Mouse (Mus musculus): ENCODE measurements around the gene Btd. TPM values are rescaled to one million over a fixed set of nuclear protein-coding genes. Genes with fewer than 3 reads are reported as not detected.
A peak's percentile ranks its signal among the peaks of the same experiment; 100 is the strongest.
"Not testable (repeated sequence)": the region's sequence is repeated elsewhere in the genome, so short reads cannot be mapped to it uniquely, and the experiment has no call there.

The Btd gene
- 15.7 and 19.6 TPM in 2 replicates for polyA plus RNA-seq (2012; rRNA removed)

- 0 out of 2 replicates have a peak, but pooled peaks cover 1% of the 10 kb centered on the region for H3K4me1 ChIP-seq (ENCODE audit: control insufficient read depth, insufficient read depth, low read length)
- peak within 1 kb of the TSS; percentile 32; the same call in 1 of the 2 replicates for H3K27ac ChIP-seq (ENCODE audit: insufficient read depth, low read length)
- peak within 1 kb of the TSS; percentile 73 for H3K4me3 ChIP-seq (ENCODE audit: insufficient read depth, low read length)
- TF ChIP-seq CTCF (IDR thresholded peaks at IDR 0.05; ENCODE audit: extremely low read depth, insufficient read depth, low read length) (no peak), POLR2A (IDR thresholded peaks at IDR 0.05; ENCODE audit: extremely low read depth, insufficient read depth, low read length) (peak; percentile 79)
These were observed at the start of gene Btd, which contains the start of gene Hacl1 for GRCm38 (mm10) chr14:31640890-31641505. Btd (plus strand) TSS chr14:31641028. Hacl1 (minus strand) TSS chr14:31641286.

GRCm38 (mm10) chr14:31591243-31591642 is 49.6 kb upstream of the Btd start, which contains the start of gene Colq:
Colq (minus strand) TSS chr14:31591343.
- Histone ChIP-seq H3K27ac (ENCODE audit: insufficient read depth, low read length) (no peak within 1 kb of the TSS), H3K4me3 (ENCODE audit: insufficient read depth, low read length) (no peak within 1 kb of the TSS), H3K4me1 (ENCODE audit: control insufficient read depth, insufficient read depth, low read length) (no peaks in the 10 kb centered on the region)
- TF ChIP-seq CTCF (IDR thresholded peaks at IDR 0.05; ENCODE audit: extremely low read depth, insufficient read depth, low read length) (no peak), POLR2A (IDR thresholded peaks at IDR 0.05; ENCODE audit: extremely low read depth, insufficient read depth, low read length) (no peak)

GRCm38 (mm10) chr14:31593036-31593435 is 47.8 kb upstream of the Btd start:
- no peak overlapping the region for H3K27ac ChIP-seq (ENCODE audit: insufficient read depth, low read length)
- no peaks in the 10 kb centered on the region for H3K4me1 ChIP-seq (ENCODE audit: control insufficient read depth, insufficient read depth, low read length)
- no peak overlapping the region for H3K4me3 ChIP-seq (ENCODE audit: insufficient read depth, low read length)
- TF ChIP-seq CTCF (IDR thresholded peaks at IDR 0.05; ENCODE audit: extremely low read depth, insufficient read depth, low read length) (no peak), POLR2A (IDR thresholded peaks at IDR 0.05; ENCODE audit: extremely low read depth, insufficient read depth, low read length) (no peak)

DNA sequence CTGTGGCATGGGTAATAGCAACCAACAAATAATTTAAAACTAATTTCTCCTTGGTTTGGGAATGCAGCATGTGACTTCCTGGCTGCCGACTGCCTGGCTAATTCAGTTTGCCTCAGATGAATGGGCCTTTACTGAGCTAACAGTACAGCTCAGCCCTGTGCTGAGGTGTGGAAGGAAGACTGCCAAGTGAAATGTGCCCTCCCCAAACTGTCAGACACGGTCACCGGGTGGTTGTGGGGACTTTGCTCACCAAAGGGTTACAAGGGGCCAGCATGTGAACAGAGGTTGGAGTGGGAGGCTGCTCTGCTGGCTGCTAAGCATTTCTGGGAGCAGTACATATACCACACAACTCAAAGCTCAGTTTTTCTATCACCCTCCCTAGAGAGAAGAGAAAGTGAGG is 46.1 kb upstream of the Btd start:
- H3K4me1 ChIP-seq (ENCODE audit: control insufficient read depth, insufficient read depth, low read length) = no peaks in the 10 kb centered on the region
- no peak for TF ChIP-seq CTCF (IDR thresholded peaks at IDR 0.05; ENCODE audit: extremely low read depth, insufficient read depth, low read length)
- H3K27ac ChIP-seq (ENCODE audit: insufficient read depth, low read length) = no peak overlapping the region
- no peak overlapping the region for H3K4me3 ChIP-seq (ENCODE audit: insufficient read depth, low read length)

GRCm38 (mm10) chr14:31596408-31596807 is 44.4 kb upstream of the Btd start:
- Histone ChIP-seq H3K4me3 (ENCODE audit: insufficient read depth, low read length) (no peak overlapping the region), H3K27ac (ENCODE audit: insufficient read depth, low read length) (no peak overlapping the region), H3K4me1 (ENCODE audit: control insufficient read depth, insufficient read depth, low read length) (no peaks in the 10 kb centered on the region)
- TF ChIP-seq CTCF (IDR thresholded peaks at IDR 0.05; ENCODE audit: extremely low read depth, insufficient read depth, low read length) = no peak
- TF ChIP-seq POLR2A (IDR thresholded peaks at IDR 0.05; ENCODE audit: extremely low read depth, insufficient read depth, low read length) = no peak

DNA sequence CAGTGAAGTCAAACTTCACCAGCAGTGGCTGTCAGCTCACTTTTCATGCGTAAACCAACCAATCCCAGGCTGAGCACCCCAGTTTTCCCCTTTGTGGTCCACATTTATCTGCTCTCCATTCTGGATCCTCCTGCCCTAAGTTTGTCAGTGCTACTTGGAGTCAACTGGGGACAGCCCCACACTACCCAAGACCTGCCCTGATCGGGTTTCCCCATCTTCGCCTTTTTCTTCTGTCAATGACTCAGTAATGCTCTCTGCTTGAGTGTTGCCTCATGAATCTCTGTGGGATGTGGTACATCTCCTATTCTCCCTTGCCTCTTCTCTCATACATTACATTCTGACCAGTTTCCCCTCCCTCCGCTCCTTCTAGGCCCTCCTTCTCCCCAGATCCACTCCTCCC is 43.4 kb upstream of the Btd start:
- TF ChIP-seq CTCF (IDR thresholded peaks at IDR 0.05; ENCODE audit: extremely low read depth, insufficient read depth, low read length) = no peak
- TF ChIP-seq POLR2A (IDR thresholded peaks at IDR 0.05; ENCODE audit: extremely low read depth, insufficient read depth, low read length) = no peak
- no peak overlapping the region for H3K27ac ChIP-seq (ENCODE audit: insufficient read depth, low read length)
- no peak overlapping the region for H3K4me3 ChIP-seq (ENCODE audit: insufficient read depth, low read length)
- no peaks in the 10 kb centered on the region for H3K4me1 ChIP-seq (ENCODE audit: control insufficient read depth, insufficient read depth, low read length)

DNA sequence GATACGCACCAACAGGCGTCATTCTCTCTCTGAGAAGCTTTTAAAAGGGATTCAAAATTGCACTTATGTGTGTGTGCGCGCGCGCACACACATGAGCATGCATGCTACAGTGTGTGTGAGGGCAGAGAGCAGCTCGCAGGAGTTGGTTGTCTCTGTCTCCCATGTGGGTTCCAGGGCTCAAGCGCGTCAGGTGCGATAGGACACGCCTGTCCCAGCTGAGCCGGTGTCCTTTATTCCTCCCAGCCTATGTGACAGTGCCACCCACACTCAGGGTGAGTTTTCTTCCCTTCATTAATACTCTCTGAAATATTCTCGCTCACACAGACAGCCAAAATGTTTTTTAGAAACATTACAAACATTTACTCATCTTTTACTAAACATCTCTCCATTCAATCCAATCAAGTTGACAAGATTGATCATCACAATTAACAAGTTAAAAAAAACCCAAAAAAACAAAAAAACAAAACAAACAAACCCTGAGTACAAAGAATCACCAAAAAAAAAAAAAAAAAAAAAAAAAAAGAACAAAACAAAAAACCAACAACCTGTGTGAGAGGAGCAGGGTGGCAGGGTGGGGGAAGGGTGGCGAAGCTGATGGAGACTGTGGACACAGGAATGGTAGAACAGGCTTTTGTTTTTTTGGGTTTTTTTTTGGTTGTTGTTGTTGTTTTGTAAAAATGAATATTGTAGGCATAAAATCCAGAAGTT is 38.8 kb upstream of the Btd start:
- Histone ChIP-seq H3K4me3 (ENCODE audit: insufficient read depth, low read length) (no peak overlapping the region), H3K4me1 (ENCODE audit: control insufficient read depth, insufficient read depth, low read length) (no peaks in the 10 kb centered on the region), H3K27ac (ENCODE audit: insufficient read depth, low read length) (no peak overlapping the region)
- TF ChIP-seq CTCF (IDR thresholded peaks at IDR 0.05; ENCODE audit: extremely low read depth, insufficient read depth, low read length) = no peak
- no peak for TF ChIP-seq POLR2A (IDR thresholded peaks at IDR 0.05; ENCODE audit: extremely low read depth, insufficient read depth, low read length)

GRCm38 (mm10) chr14:31602616-31602979 is 38.2 kb upstream of the Btd start:
- not testable (repeated sequence) for H3K4me3 ChIP-seq (ENCODE audit: insufficient read depth, low read length); H3K27ac ChIP-seq (ENCODE audit: insufficient read depth, low read length); H3K4me1 ChIP-seq (ENCODE audit: control insufficient read depth, insufficient read depth, low read length)

DNA sequence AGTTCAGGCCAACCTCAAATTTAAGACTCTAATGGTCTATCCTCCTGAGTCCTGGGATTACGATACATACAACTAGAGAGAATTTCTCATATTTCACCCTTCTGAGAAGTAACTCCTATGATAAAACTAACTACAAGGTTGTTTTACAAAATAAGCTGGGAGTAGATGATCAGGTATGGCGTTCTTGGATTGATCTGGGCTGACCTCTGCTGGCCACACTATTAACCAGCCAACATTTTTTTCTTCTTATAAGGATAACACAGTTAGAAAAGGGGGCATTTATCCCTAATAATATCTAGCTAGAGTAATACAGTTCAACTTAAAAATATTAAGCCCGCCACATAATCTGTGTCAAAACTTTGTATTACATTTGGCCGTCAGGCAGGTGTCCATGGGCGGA is 35.9 kb upstream of the Btd start:
- H3K27ac ChIP-seq (ENCODE audit: insufficient read depth, low read length) = no peak overlapping the region
- TF ChIP-seq POLR2A (IDR thresholded peaks at IDR 0.05; ENCODE audit: extremely low read depth, insufficient read depth, low read length) (no peak), CTCF (IDR thresholded peaks at IDR 0.05; ENCODE audit: extremely low read depth, insufficient read depth, low read length) (peak; percentile 38; the same call in 1 of the 2 replicates)

GRCm38 (mm10) chr14:31605514-31605913 is 35.3 kb upstream of the Btd start:
- no peak for TF ChIP-seq POLR2A (IDR thresholded peaks at IDR 0.05; ENCODE audit: extremely low read depth, insufficient read depth, low read length)
- TF ChIP-seq CTCF (IDR thresholded peaks at IDR 0.05; ENCODE audit: extremely low read depth, insufficient read depth, low read length) = 0 out of 2 replicates have a peak, but pooled peaks have one; percentile 7
- Histone ChIP-seq H3K4me1 (ENCODE audit: control insufficient read depth, insufficient read depth, low read length) (no peaks in the 10 kb centered on the region), H3K27ac (ENCODE audit: insufficient read depth, low read length) (no peak overlapping the region), H3K4me3 (ENCODE audit: insufficient read depth, low read length) (no peak overlapping the region)

More for the DNA sequence above, 35.9 kb upstream of the Btd start:
- H3K4me3 ChIP-seq (ENCODE audit: insufficient read depth, low read length) = no peak overlapping the region
- H3K4me1 ChIP-seq (ENCODE audit: control insufficient read depth, insufficient read depth, low read length) = no peaks in the 10 kb centered on the region

All from cortical plate, adult 2 months (tissue).